Mouse (Mus musculus) testis, adult 2 months (tissue): ENCODE data around the gene Psmb9.

Experiments
- CTCF ChIP-seq: fragments of 200-500 bp; IDR thresholded peaks from 2 replicates; pipeline ENCODE4 v1.5.1; 2012; ENCODE audit warnings: low read depth, mild to moderate bottlenecking, inconsistent platforms, low read length, moderate library complexity; ENCODE audit not compliant: control insufficient read depth, insufficient read depth, insufficient replicate concordance
- POLR2A ChIP-seq: fragments of 200-500 bp; IDR thresholded peaks from 2 replicates; pipeline ENCODE4 v1.6.1; 2012; ENCODE audit warnings: low read depth, mild to moderate bottlenecking, inconsistent platforms, low read length, moderate library complexity; ENCODE audit not compliant: control insufficient read depth

DNA sequence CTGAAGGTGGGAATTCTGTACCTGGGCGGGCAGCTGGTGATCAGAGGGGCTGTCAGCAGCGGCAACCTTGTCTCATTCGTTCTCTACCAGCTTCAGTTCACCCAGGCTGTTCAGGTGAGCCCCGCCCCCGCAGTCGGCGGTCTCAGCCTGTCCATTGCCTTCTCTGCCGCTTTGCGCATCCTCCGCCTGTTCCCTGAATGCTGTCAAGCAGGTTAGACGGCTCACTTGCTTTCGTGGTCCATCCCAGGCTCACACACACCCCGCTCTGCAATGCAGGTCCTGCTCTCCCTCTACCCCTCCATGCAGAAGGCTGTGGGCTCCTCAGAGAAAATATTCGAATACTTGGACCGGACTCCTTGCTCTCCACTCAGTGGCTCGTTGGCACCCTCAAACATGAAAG, 5.3 kb upstream of the Psmb9 start:
- TF ChIP-seq POLR2A (no peak), CTCF (no peak)
